Mouse (Mus musculus): ENCODE data around the gene Ccm2l. TPM values are rescaled to one million over a fixed set of nuclear protein-coding genes. Genes with fewer than 3 reads are reported as not detected.

Ccm2l gene
- polyA plus RNA-seq, 1 experiment from 2014 or later, result 0.83 TPM

DNA sequence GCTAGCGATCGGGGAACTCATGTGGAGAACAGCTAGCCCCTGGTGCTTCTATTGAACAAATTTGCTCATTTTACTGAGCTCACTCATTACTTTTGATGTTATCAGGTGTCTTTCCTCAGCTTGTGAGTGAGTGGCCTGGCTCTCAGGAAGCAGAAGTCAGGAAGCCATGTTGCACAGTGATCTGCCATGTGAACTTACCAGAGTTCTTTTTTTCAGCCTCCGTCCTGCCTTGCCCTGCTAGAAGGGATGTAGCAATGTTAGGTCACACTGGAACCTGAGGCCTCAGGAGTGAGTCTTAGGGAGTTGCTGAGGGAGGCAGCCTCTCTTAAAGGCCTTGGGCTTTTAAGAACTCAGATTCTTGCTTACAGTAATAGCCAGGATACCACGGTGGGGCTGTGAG, 18.1 kb downstream of the Ccm2l start:
- Histone ChIP-seq H3K4me1 (no peaks in the 10 kb centered on the region), H3K27ac (no peak overlapping the region), H3K27me3 (ENCODE audit: poor library complexity, severe bottlenecking) (0 out of 2 replicates have a peak, but pooled peaks cover 4% of the 10 kb centered on the region), H3K4me3 (no peak overlapping the region), H3K36me3 (replicated peaks) (no peaks in the 10 kb centered on the region), H3K9me3 (no peaks in the 10 kb centered on the region)
- WGBS, result 86% methylated on average over 4 of the region's 4 CpGs
- no peak for DNase-seq (ENCODE audit: extremely low spot score, low spot score)

DNA sequence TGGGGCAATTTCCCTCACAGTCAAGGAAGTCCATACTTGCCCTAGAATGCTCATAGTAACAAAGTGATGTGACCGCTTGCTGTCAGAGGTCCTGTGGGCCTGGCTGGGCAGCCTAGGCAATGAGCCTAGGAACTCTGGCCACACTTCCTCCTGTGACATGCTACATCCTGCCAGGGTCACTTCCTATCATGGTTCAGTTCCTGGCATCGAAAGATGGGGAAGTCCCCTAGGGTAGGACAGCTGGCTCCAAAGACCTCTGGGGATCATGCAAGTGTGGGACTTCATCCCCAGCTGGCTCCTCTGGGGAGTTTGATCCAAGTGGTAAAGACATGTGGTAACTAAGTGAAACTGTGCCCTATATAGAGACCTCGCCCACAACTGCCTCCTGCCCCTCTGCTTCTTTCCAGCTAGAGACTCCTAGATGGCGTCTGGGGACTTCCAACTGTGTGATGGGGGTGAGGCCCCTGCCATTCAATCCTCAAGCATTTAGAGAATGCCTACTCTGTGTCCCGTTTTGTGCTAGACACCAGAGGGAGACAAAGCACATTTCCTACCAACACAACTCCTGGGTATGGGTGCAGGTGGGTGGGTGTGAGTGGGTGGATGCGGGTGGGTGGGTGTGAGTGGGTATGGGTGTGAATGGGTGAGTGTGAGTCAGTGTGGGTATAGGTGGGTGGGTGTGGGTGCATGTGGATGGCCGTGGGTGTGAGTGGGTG, 18.7 kb downstream of the Ccm2l start:
- Histone ChIP-seq H3K4me3 (no peak overlapping the region), H3K27me3 (ENCODE audit: poor library complexity, severe bottlenecking) (0 out of 2 replicates have a peak, but pooled peaks cover 2% of the 10 kb centered on the region), H3K4me1 (no peaks in the 10 kb centered on the region), H3K36me3 (replicated peaks) (no peaks in the 10 kb centered on the region), H3K9me3 (no peaks in the 10 kb centered on the region), H3K27ac (no peak overlapping the region)
- WGBS, result 65% methylated on average over 7 of the region's 7 CpGs
- no peak for DNase-seq (ENCODE audit: extremely low spot score, low spot score)

DNA sequence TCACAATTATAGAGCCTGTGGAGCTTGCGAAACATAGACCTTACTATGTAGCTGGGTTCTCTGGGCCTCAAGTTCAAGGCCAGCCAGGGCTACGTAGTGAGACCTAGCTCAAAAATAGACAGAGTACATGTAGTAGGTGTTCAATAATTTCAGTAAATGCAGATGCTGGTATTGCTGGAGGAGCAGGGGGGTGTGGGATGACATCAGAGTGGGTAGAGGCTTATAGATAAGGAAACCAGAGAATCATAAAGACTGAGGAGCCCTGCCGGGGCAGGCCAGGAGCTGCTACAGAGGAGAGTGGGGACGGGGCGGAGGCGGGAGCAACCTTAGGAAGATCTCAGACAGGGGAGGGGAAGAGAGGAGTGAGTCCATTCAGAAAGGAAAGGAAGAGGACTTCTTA, 19.8 kb downstream of the Ccm2l start:
- WGBS, result 88% methylated on average over 6 of the region's 6 CpGs
- H3K36me3 ChIP-seq (replicated peaks), result no peaks in the 10 kb centered on the region
- no peak overlapping the region for H3K27ac ChIP-seq
- H3K9me3 ChIP-seq, result no peaks in the 10 kb centered on the region
- no peaks in the 10 kb centered on the region for H3K4me1 ChIP-seq
- no peak overlapping the region for H3K4me3 ChIP-seq
- no peak for DNase-seq (ENCODE audit: extremely low spot score, low spot score)
- H3K27me3 ChIP-seq (ENCODE audit: poor library complexity, severe bottlenecking), result no peaks in the 10 kb centered on the region

DNA sequence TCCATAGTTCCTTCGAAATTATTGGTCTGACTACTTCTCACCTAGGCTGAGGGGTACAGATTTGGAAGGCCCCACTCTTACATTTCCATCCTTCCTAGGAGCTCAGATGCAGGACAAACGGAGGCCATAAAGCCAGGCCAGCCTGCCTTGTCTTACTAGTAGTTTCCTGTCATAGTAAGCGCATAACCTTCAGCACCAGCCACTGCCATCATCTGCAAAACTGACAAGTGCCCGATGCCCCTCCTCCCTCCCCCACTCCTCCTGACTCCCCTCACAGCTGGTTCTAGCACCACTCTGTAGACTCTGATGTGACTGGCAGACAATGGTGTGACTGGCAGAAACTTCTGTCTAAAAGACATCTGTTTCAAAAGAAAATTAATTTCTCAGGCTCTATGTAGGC, 20.4 kb downstream of the Ccm2l start:
- Histone ChIP-seq H3K4me1 (no peaks in the 10 kb centered on the region), H3K36me3 (replicated peaks) (no peaks in the 10 kb centered on the region), H3K4me3 (no peak overlapping the region), H3K27me3 (ENCODE audit: poor library complexity, severe bottlenecking) (no peaks in the 10 kb centered on the region), H3K27ac (no peak overlapping the region), H3K9me3 (no peaks in the 10 kb centered on the region)
- DNase-seq (ENCODE audit: extremely low spot score, low spot score), result no peak
- 92% methylated on average over 4 of the region's 4 CpGs for WGBS

DNA sequence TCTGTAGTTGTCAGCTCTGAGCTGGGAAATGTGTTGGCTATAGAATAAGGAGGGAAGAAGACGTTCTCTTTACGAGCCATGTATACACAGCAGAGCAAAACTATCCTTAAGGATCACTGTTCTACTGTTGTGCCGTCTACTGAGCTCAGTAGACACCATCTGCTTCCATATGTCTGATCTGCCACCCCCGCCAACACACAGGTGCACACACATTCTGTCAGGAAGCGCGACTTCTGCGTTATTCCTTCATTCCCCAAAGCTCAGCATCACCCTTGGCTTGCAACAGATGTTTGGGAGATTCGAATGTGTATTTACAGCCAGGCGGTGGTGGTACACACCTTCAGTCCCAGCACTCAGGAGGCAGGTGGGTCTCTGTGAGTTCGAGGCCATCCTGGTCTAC, 21.3 kb downstream of the Ccm2l start:
- Histone ChIP-seq H3K4me3 (no peak overlapping the region), H3K4me1 (no peaks in the 10 kb centered on the region), H3K27me3 (ENCODE audit: poor library complexity, severe bottlenecking) (no peaks in the 10 kb centered on the region), H3K9me3 (no peaks in the 10 kb centered on the region), H3K36me3 (replicated peaks) (no peaks in the 10 kb centered on the region), H3K27ac (no peak overlapping the region)
- no peak for DNase-seq (ENCODE audit: extremely low spot score, low spot score)
- WGBS, result 88% methylated on average over 10 of the region's 10 CpGs

DNA sequence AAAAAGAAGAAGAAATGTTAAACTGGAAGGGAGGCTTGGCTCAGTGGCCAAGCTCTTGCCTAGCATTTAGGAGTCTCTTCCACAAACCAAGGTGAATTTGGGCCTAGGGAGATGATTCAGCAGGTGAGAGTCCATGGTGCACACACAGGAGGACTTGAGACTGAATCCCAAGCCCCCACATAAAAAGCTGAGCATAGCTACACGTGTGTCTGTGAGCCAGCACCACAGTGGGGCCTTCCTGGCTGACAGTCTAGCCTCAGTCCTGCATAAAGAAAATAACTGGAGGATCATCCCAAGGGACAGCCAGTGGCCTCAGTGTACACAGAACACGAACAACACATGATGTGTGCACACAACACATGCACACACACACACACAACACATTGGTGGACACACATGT, 23.6 kb downstream of the Ccm2l start:
- Histone ChIP-seq H3K9me3 (peaks cover 3% of the 10 kb centered on the region; the same call in 1 of the 2 replicates), H3K27ac (no peak overlapping the region), H3K4me1 (no peaks in the 10 kb centered on the region), H3K36me3 (replicated peaks) (no peaks in the 10 kb centered on the region), H3K27me3 (ENCODE audit: poor library complexity, severe bottlenecking) (no peaks in the 10 kb centered on the region), H3K4me3 (no peak overlapping the region)
- WGBS, result 73% methylated on average over 2 of the region's 2 CpGs
- DNase-seq (ENCODE audit: extremely low spot score, low spot score), result no peak

DNA sequence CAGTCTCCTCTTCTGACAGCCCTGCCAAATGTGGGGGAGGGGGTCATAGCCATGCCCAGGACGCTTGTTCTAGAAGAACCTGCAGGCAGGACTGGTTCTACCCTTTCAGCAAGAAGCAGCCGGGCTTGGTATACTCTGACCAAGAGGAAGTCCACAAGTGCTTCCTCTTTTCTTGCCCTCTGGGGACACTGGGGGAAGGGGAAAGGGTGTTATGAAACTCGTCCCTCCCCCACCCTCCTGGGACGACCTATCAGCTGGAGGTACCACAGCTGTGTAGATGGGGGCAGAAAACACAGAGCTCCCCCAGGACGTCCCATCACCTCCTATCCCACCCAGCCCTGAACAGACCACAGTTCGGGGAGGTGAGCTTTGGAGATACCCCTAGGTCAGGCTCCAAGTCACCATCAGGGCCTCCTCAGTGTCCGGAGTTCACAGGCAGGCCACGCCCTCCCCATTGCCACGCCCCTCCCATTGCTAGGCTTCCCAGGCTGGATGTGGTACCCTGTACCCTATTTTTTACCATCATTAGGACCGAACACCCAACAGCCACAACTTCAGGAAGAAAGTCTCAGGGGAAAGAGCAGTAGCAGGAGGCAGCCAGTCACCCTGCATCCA, 24.9 kb downstream of the Ccm2l start:
- Histone ChIP-seq H3K4me3 (no peak overlapping the region), H3K9me3 (peaks cover 3% of the 10 kb centered on the region; the same call in 1 of the 2 replicates), H3K36me3 (replicated peaks) (no peaks in the 10 kb centered on the region), H3K4me1 (no peaks in the 10 kb centered on the region), H3K27ac (no peak overlapping the region), H3K27me3 (ENCODE audit: poor library complexity, severe bottlenecking) (no peaks in the 10 kb centered on the region)
- DNase-seq (ENCODE audit: extremely low spot score, low spot score), result no peak
- 38% methylated on average over 10 of the region's 10 CpGs for WGBS

DNA sequence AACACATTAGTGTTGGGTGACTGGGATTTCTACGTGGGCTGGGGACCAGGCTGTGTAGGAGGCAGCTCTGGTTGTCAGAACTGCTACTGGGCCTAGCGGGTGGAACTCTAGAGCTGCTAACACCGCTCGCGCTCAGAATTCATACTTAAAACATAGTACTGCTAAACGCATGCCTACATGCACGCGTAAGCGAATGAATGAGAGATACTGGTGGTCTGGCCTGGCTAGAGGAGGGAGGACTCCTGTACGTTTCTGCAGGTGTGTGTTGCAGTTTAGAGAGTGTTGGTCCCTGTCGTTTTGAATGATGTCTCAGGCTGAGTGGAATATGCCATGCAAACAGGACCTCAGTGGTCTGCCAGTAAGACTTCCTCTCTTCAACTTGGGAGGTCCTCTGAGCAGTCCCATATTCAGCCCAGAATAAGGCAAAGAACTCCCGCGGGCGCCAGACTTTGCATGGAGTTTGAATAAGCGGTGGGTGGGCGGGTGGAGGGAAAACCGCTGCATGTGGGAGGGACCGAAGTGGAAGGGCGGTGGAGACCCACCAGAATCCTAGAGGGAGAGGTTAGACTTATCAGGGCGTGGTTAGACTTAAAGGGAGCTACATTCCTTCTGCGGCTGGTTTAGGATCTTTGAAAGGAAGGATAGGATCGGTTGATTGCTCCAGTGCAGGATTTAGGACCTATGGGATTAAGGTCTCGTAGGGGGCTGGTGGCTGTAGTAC, 41.5 kb downstream of the Ccm2l start:
- peaks cover 73% of the 10 kb centered on the region for H3K27me3 ChIP-seq (ENCODE audit: poor library complexity, severe bottlenecking)

DNA sequence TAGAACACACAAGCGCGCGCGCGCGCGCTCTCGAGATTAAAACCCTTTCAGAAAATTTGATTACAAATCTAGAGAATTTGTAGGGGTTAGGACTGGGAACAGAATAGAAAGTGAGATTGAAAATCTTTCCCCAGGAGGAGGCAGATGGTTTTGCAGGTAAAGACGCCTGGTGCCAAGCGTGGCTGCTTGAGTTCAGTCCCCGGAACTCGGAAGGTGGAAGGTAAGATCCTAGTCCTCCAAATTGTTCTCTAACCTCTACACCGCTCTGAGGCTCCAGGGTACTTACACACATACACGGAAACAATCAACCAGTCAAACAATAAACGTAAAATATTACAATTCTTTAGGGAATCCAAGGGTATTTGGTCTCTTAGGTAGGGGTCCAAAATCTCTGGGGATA, 42.0 kb downstream of the Ccm2l start:
- WGBS, result 2% methylated on average over 15 of the region's 15 CpGs
- Histone ChIP-seq H3K4me1 (peaks cover 21% of the 10 kb centered on the region), H3K9me3 (no peaks in the 10 kb centered on the region), H3K36me3 (replicated peaks) (no peaks in the 10 kb centered on the region), H3K27ac (no peak overlapping the region), H3K27me3 (ENCODE audit: poor library complexity, severe bottlenecking) (peaks cover 77% of the 10 kb centered on the region), H3K4me3 (peak overlapping the region; percentile 57)
- no peak for DNase-seq (ENCODE audit: extremely low spot score, low spot score)

More for the DNA sequence above, 41.5 kb downstream of the Ccm2l start:
- H3K4me3 ChIP-seq, result peak overlapping the region; percentile 57
- WGBS, result 33% methylated on average over 23 of the region's 23 CpGs
- no peaks in the 10 kb centered on the region for H3K9me3 ChIP-seq
- no peak overlapping the region for H3K27ac ChIP-seq
- H3K4me1 ChIP-seq, result peaks cover 21% of the 10 kb centered on the region
- no peak for DNase-seq (ENCODE audit: extremely low spot score, low spot score)
- H3K36me3 ChIP-seq (replicated peaks), result no peaks in the 10 kb centered on the region

DNA sequence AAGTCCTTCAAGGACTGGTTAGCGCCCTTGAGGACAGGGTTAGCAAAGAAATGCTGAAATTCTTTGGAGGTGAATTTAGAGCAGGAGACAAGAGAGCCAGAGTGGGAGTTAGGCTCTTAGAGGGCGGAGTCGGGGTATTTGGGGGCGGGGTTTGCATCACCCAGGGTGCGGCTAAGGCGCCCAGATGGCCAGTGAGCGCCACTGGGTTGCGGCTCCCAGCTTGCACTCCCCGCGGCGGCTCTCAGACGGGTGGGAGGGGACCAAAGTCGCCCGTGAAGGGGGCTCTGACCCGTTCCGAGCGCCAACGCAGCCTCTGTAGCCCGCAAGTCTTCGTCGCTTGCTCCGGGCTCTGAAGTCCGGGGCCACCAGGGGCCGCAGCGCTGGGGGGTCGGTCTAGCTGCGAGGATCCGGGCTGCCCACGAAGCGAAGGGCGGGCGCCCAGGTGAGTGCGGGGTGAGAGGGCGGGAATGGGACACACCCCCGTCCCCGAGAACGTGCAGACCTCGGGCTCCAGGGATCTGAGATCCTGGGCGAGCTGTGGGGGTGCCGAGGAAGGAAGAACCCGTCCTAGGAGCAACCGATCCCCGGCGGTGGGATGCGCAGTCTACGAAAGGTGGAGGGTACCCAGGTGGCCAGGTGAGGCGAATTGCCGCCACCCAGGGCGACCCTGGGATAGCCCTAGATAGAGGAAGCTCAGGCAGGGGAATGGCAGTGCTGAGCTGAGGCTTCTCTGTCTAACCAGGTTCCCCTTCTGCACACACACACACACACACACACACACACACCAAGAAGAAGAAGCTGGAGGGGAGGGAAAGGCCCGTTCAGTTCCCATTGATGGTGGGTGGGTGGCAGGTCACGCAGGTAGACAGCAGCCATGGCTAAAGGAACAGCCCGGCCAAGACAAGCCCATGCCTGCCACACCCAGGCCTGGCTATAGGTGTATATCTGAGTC, 42.8 kb downstream of the Ccm2l start, which contains the start of gene Hck:
TSS of gene Hck (plus strand) at position 156 of the 952 bp plus-strand sequence.
- WGBS, result 2% methylated on average over 52 of the region's 52 CpGs
- peaks cover 81% of the 10 kb centered on the region for H3K27me3 ChIP-seq (ENCODE audit: poor library complexity, severe bottlenecking)

DNA sequence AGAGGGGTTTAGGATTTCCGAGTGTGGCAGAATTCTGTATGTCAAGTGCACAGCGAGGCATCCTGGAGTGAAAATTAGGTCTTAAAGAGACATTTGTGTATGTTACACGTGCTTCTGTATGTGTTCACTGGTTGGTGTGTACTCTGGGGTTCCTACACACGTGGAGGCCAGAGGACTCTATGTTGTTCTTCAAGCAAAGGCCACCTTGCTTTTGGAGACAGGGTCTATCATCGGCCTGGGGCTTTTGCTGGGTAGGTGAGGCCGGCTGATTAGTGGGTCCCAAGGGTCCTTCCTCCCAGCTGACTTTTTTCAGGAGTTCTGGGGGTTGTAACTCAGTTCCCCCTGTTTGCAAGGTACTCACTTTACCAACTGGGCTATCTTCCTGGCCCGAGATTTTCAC, 43.8 kb downstream of the Ccm2l start:
- no peak overlapping the region for H3K4me3 ChIP-seq
- H3K9me3 ChIP-seq, result no peaks in the 10 kb centered on the region
- no peaks in the 10 kb centered on the region for H3K36me3 ChIP-seq (replicated peaks)
- H3K27ac ChIP-seq, result no peak overlapping the region
- peaks cover 81% of the 10 kb centered on the region for H3K27me3 ChIP-seq (ENCODE audit: poor library complexity, severe bottlenecking)
- DNase-seq (ENCODE audit: extremely low spot score, low spot score), result no peak
- WGBS, result 73% methylated on average over 7 of the region's 7 CpGs
- peaks cover 21% of the 10 kb centered on the region for H3K4me1 ChIP-seq

More for the DNA sequence above, 42.8 kb downstream of the Ccm2l start, which contains the start of gene Hck:
- no peaks in the 10 kb centered on the region for H3K9me3 ChIP-seq
- peak within 1 kb of the TSS; percentile 57 for H3K4me3 ChIP-seq
- peak; percentile 28 for DNase-seq (ENCODE audit: extremely low spot score, low spot score)
- no peak within 1 kb of the TSS for H3K27ac ChIP-seq
- peaks cover 21% of the 10 kb centered on the region for H3K4me1 ChIP-seq
- H3K36me3 ChIP-seq (replicated peaks), result no peaks in the 10 kb centered on the region

DNA sequence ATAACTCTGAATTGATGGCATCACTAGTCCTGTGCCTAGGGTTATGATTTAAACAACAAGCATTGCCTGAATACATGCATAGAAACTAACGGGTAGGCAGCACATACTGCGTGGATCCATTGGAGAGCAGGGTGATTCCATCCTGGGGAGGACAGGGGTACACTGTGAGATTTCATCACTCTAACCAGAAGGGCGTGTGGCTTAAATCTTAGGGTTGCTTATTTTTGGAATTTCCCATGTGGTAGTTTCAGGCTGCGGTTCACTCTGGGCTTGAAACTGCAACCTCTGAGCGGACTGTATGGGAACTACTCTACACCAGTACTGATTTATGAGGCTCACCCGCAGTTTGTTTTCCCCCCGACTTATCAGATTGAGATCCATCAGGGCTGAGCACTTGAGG, 45.5 kb downstream of the Ccm2l start:
- DNase-seq (ENCODE audit: extremely low spot score, low spot score), result no peak
- Histone ChIP-seq H3K27me3 (ENCODE audit: poor library complexity, severe bottlenecking) (peaks cover 65% of the 10 kb centered on the region), H3K27ac (no peak overlapping the region), H3K4me3 (no peak overlapping the region), H3K36me3 (replicated peaks) (no peaks in the 10 kb centered on the region), H3K4me1 (peaks cover 21% of the 10 kb centered on the region), H3K9me3 (no peaks in the 10 kb centered on the region)
- WGBS, result 89% methylated on average over 7 of the region's 7 CpGs
